Mouse (Mus musculus): Measurements from ENCODE around the gene Usp32.

DNA sequence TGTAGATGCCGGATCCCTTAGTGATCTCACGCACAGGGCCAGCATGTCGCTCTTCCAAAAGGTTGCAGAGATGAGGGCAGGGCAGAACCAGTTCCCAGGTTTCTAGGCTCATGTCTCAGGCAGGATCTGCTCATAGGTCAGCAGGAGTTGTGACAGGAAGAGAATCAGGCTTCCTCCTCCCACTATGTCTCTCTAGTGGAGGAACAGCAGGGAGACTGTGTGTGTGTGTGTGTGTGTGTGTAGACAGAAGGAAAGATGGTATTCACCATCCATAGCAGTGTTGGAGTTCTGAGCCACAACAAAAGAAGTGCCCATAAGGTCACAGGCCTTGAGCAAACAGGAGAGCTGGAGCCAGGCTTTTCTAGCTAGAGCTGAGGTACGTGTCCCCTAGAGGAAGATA lies 173.3 kb downstream of the Usp32 start:
- no peak for TF ChIP-seq POLR2A (IDR thresholded peaks at IDR 0.05; ENCODE audit: low read depth, low read length)
- no peak for TF ChIP-seq CTCF (conservative IDR thresholded peaks at IDR 0.05; ENCODE audit: insufficient read depth, insufficient read length, low read depth, low read length)
